Mouse (Mus musculus) cerebellum, postnatal 10 days (tissue): Measurements from ENCODE around the gene Garnl3.
A peak's percentile ranks its signal among the peaks of the same experiment; 100 is the strongest.
"Not testable (repeated sequence)": the region's sequence is repeated elsewhere in the genome, so short reads cannot be mapped to it uniquely, and the experiment has no call there.

Experiments
- DNase-seq, 2 experiments: peaks; one replicate each; pipeline ENCODE4 v3.0.0; 2021; ENCODE audit warnings: mixed read lengths in 2 of 2

Gene Garnl3

GRCm38 (mm10) chr2:33154751-33155372, 23.4 kb upstream of the Garnl3 start:
- DNase-seq, result peak; percentile 89 to 92

DNA sequence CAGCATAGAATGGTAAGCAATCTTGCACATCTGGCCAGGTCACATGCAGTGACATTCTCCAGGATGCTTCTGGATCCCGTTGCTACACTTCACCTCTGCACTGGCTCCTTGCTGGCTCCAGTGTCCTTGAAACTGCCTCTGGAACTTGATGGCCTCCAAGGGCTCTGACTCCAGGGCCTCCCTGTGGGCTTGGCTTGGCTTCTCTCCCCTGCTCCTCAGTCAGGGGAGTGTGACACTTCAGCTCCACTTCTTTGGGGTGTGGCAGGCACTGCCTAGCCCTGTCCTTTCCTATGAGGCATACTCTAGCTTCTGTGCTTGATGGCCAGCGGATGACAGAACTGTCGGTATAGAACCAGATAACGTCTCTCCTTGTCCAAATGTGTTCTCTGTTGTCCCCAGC, 15.5 kb upstream of the Garnl3 start:
- DNase-seq, result no peak

DNA sequence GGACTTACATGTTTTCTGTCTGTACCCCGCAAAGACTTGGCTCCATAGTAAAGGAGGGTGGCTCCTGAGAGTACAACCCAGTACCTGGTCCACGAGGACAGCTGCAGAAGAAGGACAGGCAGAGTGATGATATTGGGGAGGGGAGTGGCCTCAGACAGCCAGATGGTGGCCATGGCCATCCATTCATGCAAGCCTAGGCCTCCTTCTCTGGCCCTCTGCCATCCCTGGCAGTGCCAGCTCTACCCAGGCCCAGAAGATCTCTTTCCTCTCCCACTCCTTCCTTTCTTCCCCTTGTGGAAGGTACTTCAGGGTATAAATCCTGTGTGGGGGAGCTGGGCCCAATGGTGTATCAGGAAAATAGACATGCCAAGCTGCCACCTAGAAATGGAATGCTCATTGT, 11.8 kb upstream of the Garnl3 start:
- DNase-seq, result peak; percentile 91 to 93

DNA sequence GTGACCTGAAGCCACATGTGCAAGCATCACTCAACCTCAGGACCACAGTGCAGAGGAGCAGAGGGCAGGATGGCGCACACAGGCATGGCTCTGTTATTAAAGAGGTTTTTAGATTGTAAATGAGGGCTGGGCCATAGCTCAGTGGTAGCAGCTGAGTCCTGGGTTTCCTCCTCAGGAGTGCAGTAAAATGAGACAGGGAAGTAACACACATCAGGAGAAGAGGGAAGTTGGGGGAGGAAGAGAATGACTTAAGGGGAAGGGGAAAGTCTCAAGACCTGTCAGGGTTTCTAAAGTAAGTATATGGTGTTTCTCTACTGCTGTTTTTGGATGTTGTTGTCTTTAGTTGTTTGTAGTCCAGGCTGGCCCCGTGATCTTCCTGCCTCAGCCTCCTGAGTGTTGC, 7.0 kb upstream of the Garnl3 start:
- no peak for DNase-seq

DNA sequence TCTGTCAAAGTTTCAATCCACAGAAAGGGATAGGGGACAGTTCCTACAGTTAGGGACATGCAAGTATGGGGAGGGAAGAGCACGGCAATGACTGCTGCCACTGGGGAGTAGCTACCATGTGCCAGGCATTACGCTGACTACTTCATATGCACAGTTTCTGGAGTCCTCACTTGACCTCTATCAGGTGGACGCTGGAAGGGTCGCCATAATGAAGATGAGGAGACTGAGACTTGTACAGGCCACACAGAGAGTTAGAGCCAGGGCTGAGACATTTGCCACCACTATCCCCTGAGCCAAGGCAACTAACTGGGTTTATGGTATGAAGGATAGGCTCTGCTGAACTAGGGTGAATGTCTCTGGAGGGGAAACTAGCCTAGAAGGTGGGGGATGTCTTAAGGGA, 6.3 kb upstream of the Garnl3 start:
- DNase-seq, result no peak

DNA sequence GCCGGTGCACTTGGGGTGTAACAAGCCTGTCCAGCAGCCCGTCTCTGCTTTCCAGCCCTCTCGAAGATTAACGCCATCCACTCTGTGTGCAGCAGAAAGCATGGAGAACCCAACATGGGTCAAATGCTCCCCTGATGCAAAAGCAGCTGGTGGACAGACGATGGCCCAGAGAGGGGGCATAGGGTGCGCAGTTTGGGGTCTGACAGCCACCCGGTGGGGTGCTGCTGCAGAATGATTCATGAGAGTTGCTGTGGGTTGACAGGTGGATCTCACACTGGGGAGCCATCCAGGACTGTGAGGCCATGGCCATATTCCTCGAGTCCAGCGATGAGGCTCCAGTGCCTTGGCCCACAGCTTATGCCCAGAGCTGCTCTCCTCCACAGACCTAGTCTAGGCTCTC, 5.8 kb upstream of the Garnl3 start:
- peak; percentile 48 to 68 for DNase-seq

GRCm38 (mm10) chr2:33136366-33136765, 4.9 kb upstream of the Garnl3 start:
- DNase-seq, result no peak

DNA sequence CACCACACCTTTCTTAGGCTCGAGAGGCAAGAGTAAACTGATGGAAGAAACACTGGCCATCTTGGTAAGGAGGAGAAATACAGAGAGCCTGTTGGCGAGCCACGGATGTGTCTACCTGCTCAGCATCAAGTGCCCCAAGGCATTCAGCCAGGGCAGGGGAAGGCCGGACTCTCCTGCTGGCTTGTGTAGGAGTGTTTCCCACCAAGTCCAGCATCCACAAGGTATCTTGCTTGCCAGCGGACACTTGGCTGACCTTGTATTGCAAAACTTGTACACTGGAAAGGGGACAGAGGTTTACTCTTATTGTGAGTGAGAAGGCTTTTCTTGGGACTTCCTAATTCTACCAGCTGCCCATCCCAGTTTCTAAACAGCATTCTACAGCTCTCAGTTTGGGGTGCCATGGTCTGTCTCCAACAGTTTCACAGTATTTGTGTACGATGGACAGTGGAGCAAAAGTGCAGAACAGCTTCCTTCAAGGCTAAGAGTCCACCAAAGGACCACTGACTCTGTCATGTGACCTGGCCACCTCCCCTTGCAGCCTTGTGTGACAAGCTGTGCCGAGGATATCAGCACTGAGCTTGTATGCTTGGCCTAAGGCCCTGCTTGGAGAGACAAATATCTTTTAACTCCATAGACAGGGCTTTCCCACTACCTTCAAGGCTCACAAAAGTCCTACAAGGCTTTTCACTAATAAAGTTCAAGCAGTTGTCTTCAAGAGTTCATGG, 3.5 kb upstream of the Garnl3 start:
- DNase-seq, result no peak

DNA sequence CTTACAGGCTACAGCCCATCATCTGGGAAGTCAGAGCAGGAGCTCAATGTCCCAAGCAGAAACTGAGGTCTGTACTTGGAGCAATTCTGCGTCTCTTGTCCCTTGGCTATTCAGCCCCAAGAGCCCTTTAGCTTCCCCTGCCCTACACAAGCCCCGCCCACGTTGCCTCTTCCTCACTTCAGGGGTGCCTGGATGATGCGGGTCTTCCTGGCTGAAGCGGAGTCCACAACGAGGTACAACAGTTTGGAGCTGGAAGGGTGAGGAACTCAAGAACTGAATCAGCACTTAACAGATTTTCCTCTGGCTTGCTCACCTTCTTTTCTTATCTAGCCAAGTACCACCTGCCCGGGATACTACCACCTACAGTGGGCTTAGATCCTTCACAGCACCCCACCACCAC, 852 bp upstream of the Garnl3 start:
- peak in 1 of 2 experiments; percentile 50 for DNase-seq

GRCm38 (mm10) chr2:33130526-33131483, 649 bp downstream of the Garnl3 start:
- DNase-seq, result peak; percentile 99

DNA sequence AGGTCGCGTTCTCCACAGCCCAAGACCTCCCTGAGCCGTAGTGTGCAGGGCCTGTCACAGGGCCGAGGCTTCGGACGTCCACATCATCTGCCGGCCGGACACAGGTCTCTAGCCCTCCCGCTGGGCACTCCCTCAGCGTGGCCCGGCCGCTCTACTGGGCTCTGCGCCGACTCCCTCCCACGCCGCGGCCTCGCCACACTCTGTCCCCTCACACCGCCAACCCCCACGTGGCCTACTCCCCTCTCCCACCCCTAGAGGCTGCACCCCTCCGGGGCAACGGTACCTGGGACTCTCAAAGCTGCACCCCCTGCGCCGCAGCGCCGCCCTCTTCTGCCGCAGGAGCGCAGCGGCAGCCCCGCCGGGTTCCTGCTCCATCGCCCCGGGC, 1.3 kb downstream of the Garnl3 start:
- peak; percentile 80 to 82 for DNase-seq

GRCm38 (mm10) chr2:33129696-33130095, 1.8 kb downstream of the Garnl3 start:
- DNase-seq, result peak; percentile 56

GRCm38 (mm10) chr2:33129005-33129404, 2.4 kb downstream of the Garnl3 start:
- peak; percentile 21 to 32 for DNase-seq

DNA sequence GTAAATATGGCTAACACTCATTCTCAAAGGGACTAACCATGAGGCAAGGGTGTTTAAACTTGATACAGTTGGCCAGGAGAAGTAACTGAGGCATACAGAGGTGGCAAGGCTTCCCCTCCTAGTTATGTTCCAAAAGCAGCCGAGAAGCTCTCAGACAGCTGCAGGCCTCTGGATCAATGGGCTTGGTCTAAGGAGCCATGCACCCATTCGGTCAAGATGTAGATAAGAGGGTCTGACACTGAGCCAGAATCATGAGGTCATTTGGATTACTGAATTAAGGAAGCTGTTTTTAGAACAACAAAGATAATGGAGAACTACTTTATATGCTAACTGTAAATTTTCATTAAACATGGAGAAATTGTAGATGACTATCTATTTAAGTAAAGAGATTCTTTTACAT, 4.2 kb downstream of the Garnl3 start:
- no peak for DNase-seq

DNA sequence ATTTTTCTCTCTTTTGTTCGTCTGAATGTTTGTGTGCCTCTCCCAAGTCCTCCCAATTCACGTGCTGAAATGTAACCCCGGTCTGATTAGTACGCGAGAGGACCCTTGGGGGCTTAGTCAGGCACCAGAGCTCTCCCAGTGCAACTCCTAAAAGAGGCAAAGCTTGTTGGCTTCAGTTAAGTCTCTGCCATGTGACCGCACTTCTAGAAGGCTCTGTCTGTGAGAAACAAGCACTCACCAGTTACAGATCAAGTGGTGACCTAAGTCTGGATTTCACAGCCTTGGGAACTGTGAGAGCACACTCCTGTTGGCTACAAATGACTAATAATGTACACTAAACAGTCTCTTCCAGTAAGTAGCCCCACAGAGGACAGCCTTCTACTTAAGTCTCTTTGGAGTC, 8.6 kb downstream of the Garnl3 start:
- no peak for DNase-seq

DNA sequence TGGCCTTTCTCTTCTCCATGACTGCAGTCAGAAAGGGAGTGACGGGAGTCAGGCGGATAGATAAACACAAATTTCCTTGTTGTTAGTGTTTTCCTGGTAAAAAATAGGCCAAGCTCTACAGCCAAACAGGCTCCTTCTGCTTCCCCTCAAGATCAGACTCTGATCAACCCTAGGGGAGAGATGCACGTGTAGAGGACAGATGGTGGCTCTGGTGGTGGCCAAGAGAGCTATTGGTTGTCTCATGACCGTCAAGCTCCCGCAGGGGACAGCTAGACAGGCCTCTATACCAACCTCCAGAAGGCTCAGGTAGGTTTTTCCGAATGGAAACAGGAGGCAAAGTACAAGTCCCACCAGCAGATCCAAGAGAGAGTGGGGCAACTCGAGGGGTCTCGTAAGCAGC, 30.9 kb downstream of the Garnl3 start:
- peak; percentile 59 to 76 for DNase-seq

DNA sequence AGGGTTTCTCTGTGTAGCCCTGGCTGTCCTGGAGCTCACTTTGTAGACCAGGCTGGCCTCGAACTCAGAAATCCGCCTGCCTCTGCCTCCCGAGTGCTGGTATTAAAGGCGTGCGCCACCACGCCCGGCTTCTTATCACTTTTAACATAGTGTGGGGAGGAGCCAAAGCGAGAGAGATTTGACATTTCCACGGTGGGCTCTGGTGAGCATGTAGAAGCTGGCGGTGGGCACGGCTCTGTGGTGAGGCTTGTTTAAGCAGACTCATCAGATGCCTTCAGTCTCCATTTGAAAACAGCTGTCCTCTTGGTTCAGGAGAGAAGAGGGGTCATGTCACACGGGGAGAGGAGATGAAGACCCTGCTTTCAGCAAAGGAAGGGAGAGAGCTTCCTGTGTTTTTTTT, 34.1 kb downstream of the Garnl3 start:
- DNase-seq, result not testable (repeated sequence)

- DNase-seq, result peak; percentile 39 to 40
These were observed 36.2 kb downstream of the Garnl3 start for GRCm38 (mm10) chr2:33095221-33095671.

DNA sequence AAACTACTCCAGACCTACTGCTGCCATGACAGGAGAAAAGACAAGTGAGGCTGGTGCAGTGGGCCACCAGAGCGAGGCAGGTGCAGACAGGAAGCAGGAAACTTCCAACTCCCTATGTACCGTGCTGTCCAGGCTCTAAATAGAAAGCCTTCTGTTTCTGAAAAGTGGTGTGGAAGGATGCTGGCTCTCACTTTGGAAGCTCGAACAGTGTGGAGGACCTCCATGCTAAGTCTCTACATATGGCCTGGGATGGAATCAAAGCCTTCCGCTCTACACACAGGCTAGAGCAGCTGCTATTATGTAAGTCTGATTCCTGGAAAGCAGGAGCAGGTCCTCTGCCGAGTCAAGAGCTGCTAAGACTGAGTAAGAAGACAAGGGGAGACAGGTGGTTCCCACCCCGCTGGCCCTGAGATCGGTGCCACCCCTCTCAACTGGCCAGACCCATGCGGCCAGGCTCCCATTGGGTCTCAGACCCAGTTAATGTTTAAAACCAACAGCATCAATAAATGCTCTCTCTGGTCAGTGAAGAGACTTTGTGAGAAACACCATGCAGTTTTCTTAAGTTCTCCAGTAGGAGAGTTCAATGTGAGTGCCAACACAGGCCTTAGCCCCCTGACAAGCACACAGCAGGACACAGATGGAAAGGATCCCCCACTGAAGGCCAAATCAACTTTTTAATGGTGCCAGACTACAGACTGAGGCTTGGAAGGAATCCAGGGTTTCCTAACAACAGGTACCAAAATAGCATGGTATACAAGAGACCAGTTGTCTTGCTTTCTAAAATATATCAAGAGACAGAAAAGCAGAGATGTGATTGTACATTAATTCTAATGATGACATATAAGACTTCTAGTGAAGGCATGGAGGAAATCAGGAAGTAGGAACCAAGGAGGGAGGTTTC, 40.6 kb downstream of the Garnl3 start:
- DNase-seq, result peak; percentile 43

- DNase-seq, result not testable (repeated sequence)
These were observed 41.4 kb downstream of the Garnl3 start for GRCm38 (mm10) chr2:33090033-33090400.

GRCm38 (mm10) chr2:33089356-33090032, 42.0 kb downstream of the Garnl3 start:
- peak; percentile 61 to 70 for DNase-seq
